Mouse (Mus musculus): ENCODE measurements around the gene Fitm2.
A peak's percentile ranks its signal among the peaks of the same experiment; 100 is the strongest.

- TF ChIP-seq CTCF (conservative IDR thresholded peaks at IDR 0.05; ENCODE audit: insufficient read depth, insufficient read length, low read depth, low read length) (peak; percentile 45), POLR2A (IDR thresholded peaks at IDR 0.05; ENCODE audit: low read depth, low read length) (no peak)
Measured at GRCm38 (mm10) chr2:163480191-163480825, 7.9 kb upstream of the Fitm2 start.

All from kidney, adult 2 months (tissue).